ENCODE assay signal across 8 mouse cellular contexts in the genomic region with DNA sequence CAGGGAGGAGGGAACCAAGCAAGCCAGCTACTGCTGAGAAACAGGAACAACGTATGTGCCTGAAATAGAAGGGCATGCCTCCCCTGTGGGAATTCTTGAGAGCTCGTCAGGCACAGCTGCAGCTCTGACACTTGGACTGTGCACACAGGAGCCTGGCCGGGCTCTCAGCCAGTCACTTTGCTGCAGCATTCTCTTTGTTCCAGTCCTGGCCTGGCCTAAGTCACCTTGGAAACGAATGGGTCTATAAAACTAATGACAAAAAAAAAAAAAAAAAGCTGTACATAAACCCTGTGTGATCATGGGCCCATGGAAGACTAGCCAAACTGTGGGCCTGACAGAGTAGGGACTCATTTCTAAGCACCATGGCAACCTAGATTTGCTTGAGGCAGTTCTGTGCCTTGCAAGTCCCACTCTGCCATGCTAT. TPM values are rescaled to one million over a fixed set of nuclear protein-coding genes. Genes with fewer than 3 reads are reported as not detected.
DNase-seq lines count a peak whose midpoint lies in the region; ATAC-seq and TF ChIP-seq lines count a peak whose summit lies in the region.

No protein-coding gene starts in this region.

- TF ChIP-seq EP300 in heart, postnatal 0 days (IDR thresholded peaks at IDR 0.05; ENCODE audit: low read depth) = peak; percentile 86; the same call in 1 of the 2 replicates

- no peak overlapping the region for H3K4me3 ChIP-seq in lung, embryonic 15.5 days
- no peak overlapping the region for H3K4me3 ChIP-seq in lung, adult 2 months (replicated peaks; ENCODE audit: extremely low read depth, low read depth, low read length)
- H3K4me3 ChIP-seq in embryonic fibroblast, embryonic 13.5 days (ENCODE audit: insufficient read depth, low read length) = no peak overlapping the region
- H3K4me3 ChIP-seq in heart, postnatal 0 days (ENCODE audit: low read depth, low read length) = no peak overlapping the region
- H3K4me3 ChIP-seq in midbrain, postnatal 0 days (ENCODE audit: low read depth, low read length) = no peak overlapping the region

- no peaks in the 10 kb centered on the region for H3K9me3 ChIP-seq in lung, embryonic 15.5 days
- no peaks in the 10 kb centered on the region for H3K9me3 ChIP-seq in heart, postnatal 0 days (replicated peaks; ENCODE audit: control insufficient read depth, low read length)
- no peaks in the 10 kb centered on the region for H3K9me3 ChIP-seq in midbrain, postnatal 0 days (ENCODE audit: low read length)

- H3K9ac ChIP-seq in lung, embryonic 15.5 days = no peak overlapping the region
- no peak overlapping the region for H3K9ac ChIP-seq in heart, postnatal 0 days (replicated peaks; ENCODE audit: low read depth, low read length)
- H3K9ac ChIP-seq in midbrain, postnatal 0 days (replicated peaks; ENCODE audit: low read length, poor library complexity, severe bottlenecking) = no peak overlapping the region

- TF ChIP-seq POLR2A in lung, adult 2 months (IDR thresholded peaks at IDR 0.05; ENCODE audit: borderline replicate concordance, extremely low read depth, low read depth, low read length) = no peak
- TF ChIP-seq POLR2A in embryonic fibroblast, embryonic 13.5 days (IDR thresholded peaks at IDR 0.05; ENCODE audit: low read depth, low read length) = no peak

- no peak for TF ChIP-seq CTCF in lung, adult 2 months (IDR thresholded peaks at IDR 0.05; ENCODE audit: insufficient read depth, low read length)
- no peak for TF ChIP-seq CTCF in embryonic fibroblast, embryonic 13.5 days (IDR thresholded peaks at IDR 0.05; ENCODE audit: borderline replicate concordance, insufficient read depth, low read length)
- no peak for TF ChIP-seq CTCF in heart, postnatal 0 days (IDR thresholded peaks at IDR 0.05; ENCODE audit: low read depth)
- TF ChIP-seq CTCF in midbrain, postnatal 0 days (IDR thresholded peaks at IDR 0.05) = no peak

- no peaks in the 10 kb centered on the region for H3K36me3 ChIP-seq in lung, embryonic 15.5 days
- H3K36me3 ChIP-seq in heart, postnatal 0 days (replicated peaks; ENCODE audit: control insufficient read depth, insufficient read depth, low read length) = no peaks in the 10 kb centered on the region
- no peaks in the 10 kb centered on the region for H3K36me3 ChIP-seq in midbrain, postnatal 0 days (ENCODE audit: insufficient read depth, low read length)

- H3K4me1 ChIP-seq in lung, embryonic 15.5 days = peaks cover 31% of the 10 kb centered on the region
- H3K4me1 ChIP-seq in lung, adult 2 months (ENCODE audit: control insufficient read depth, insufficient read depth, low read length) = no peaks in the 10 kb centered on the region
- H3K4me1 ChIP-seq in embryonic fibroblast, embryonic 13.5 days (ENCODE audit: control insufficient read depth, insufficient read depth, low read length) = peaks cover 4% of the 10 kb centered on the region; the same call in 1 of the 2 replicates
- peaks cover 10% of the 10 kb centered on the region; the same call in 1 of the 2 replicates for H3K4me1 ChIP-seq in heart, postnatal 0 days (ENCODE audit: control insufficient read depth, insufficient read depth)
- H3K4me1 ChIP-seq in midbrain, postnatal 0 days (ENCODE audit: insufficient read depth, low read length) = peaks cover 3% of the 10 kb centered on the region; the same call in 1 of the 2 replicates

- no peaks in the 10 kb centered on the region for H3K27me3 ChIP-seq in lung, embryonic 15.5 days
- H3K27me3 ChIP-seq in heart, postnatal 0 days (ENCODE audit: control insufficient read depth, insufficient read depth, low read length) = no peaks in the 10 kb centered on the region
- no peaks in the 10 kb centered on the region for H3K27me3 ChIP-seq in midbrain, postnatal 0 days (ENCODE audit: insufficient read depth, low read length)

- 1% methylated on average over 4 of the region's 4 CpGs for WGBS in lung, embryonic 15.5 days
- WGBS in lung, adult 2 months = 19% methylated on average over 4 of the region's 4 CpGs
- WGBS in heart, postnatal 0 days = 2% methylated on average over 4 of the region's 4 CpGs
- 10% methylated on average over 4 of the region's 4 CpGs for WGBS in midbrain, postnatal 0 days

- H3K4me2 ChIP-seq in lung, embryonic 15.5 days = 0 out of 2 replicates have a peak overlapping the region, but pooled peaks have one; percentile 9
- H3K4me2 ChIP-seq in heart, postnatal 0 days (ENCODE audit: low read depth, low read length) = peak overlapping the region; percentile 24
- H3K4me2 ChIP-seq in midbrain, postnatal 0 days (ENCODE audit: low read depth, low read length, poor library complexity, severe bottlenecking) = no peak overlapping the region

- H3K27ac ChIP-seq in lung, embryonic 15.5 days = peak overlapping the region; percentile 83
- peak overlapping the region; percentile 85 for H3K27ac ChIP-seq in embryonic fibroblast, embryonic 13.5 days (ENCODE audit: insufficient read depth, low read length)
- H3K27ac ChIP-seq in heart, postnatal 0 days (ENCODE audit: low read depth) = peak overlapping the region; percentile 74
- no peak overlapping the region for H3K27ac ChIP-seq in midbrain, postnatal 0 days (ENCODE audit: low read depth, low read length)

- DNase-seq in lung, adult 2 months = no peak
- DNase-seq in heart, postnatal 0 days (ENCODE audit: low spot score) = peak; percentile 89
- DNase-seq in kidney, postnatal 25 days = peak; percentile 21 to 64
- peak; percentile 89 for DNase-seq in midbrain, postnatal 0 days (ENCODE audit: low spot score)

- peak; percentile 85 for ATAC-seq in lung, embryonic 15.5 days (ENCODE audit: borderline replicate concordance, extremely low read depth, low FRiP score, low TSS enrichment)
- peak; percentile 92 for ATAC-seq in heart, postnatal 0 days (ENCODE audit: insufficient read depth, low read depth)
- ATAC-seq in midbrain, postnatal 0 days (ENCODE audit: low FRiP score) = peak; percentile 81
- no peak for ATAC-seq in monocyte, adult 5-6 weeks (replicated peaks; ENCODE audit: insufficient number of reproducible peaks, low FRiP score, low TSS enrichment, poor library complexity, severe bottlenecking)
- no peak for ATAC-seq in CD4-positive, CD25-positive, alpha-beta regulatory T cell, adult 4 months

RNA-seq across cellular contexts. Expression of a gene that starts 31.8 kb away (rescaled TPM):
- 19.8 and 20.7 TPM in 2 replicates for polyA plus RNA-seq in lung, embryonic 15.5 days (2015; fragmentation: Nextera tagmentation; extraction: Ambion mirVana)
- polyA plus RNA-seq in lung, adult 2 months (2012; rRNA removed) = 0.84 and 1.3 TPM in 2 replicates
- 10.6 and 42.8 TPM in 2 replicates for polyA plus RNA-seq in embryonic fibroblast, embryonic 13.5 days (2011; ENCODE audit: insufficient read length, low read depth, missing spikeins)
- total RNA-seq in heart, postnatal 0 days (2014; rRNA removed; ENCODE audit: low replicate concordance) = 6.4 and 15.2 TPM in 2 replicates
- polyA plus RNA-seq in heart, postnatal 0 days (2015; fragmentation: Nextera tagmentation; extraction: Ambion mirVana) = 14.3 and 15.3 TPM in 2 replicates
- 7.7 and 21.9 TPM in 2 replicates for total RNA-seq in midbrain, postnatal 0 days (2014; rRNA removed)
- polyA plus RNA-seq in midbrain, postnatal 0 days (2015; fragmentation: Nextera tagmentation; extraction: Ambion mirVana) = 12.8 and 14.6 TPM in 2 replicates
- total RNA-seq in monocyte, adult 5-6 weeks (2017) = not detected in 3 replicates
- polyA plus RNA-seq in CD4-positive, CD25-positive, alpha-beta regulatory T cell, adult 4 months (2017; shearing (Covaris generic)) = not detected

Comparison
In these comparisons a context has a peak if more than half of its experiments do, and no peak if none do; other contexts are left out.
1. ATAC-seq: peak in lung, embryonic 15.5 days (single experiment), heart, postnatal 0 days (single experiment) and midbrain, postnatal 0 days (single experiment); none in monocyte, adult 5-6 weeks (single experiment) and CD4-positive, CD25-positive, alpha-beta regulatory T cell, adult 4 months (single experiment).